Mouse (Mus musculus) embryonic facial prominence, embryonic 13.5 days (tissue): ENCODE data around the gene Nxph3. TPM values are rescaled to one million over a fixed set of nuclear protein-coding genes. Genes with fewer than 3 reads are reported as not detected.

Source experiments
- ATAC-seq: fragments of 200-750 bp; cut with Nextera tagmentation; 2 replicates; pipeline ENCODE4 v1.8.0; 2017; ENCODE audit warnings: low read depth; ENCODE audit not compliant: insufficient number of reproducible peaks, insufficient read depth, low FRiP score, low TSS enrichment
- H3K27ac ChIP-seq: fragments of 300-500 bp; sonication (generic); 2 replicates; pipeline ENCODE4 v1.5.1; 2015; ENCODE audit warnings: moderate library complexity, mild to moderate bottlenecking, inconsistent platforms
- H3K27me3 ChIP-seq: fragments of 300-500 bp; sonication (generic); 2 replicates; pipeline ENCODE4 v1.6.1; 2015; ENCODE audit warnings: mild to moderate bottlenecking, inconsistent platforms
- H3K36me3 ChIP-seq: fragments of 300-500 bp; sonication (generic); 2 replicates; pipeline ENCODE4 v1.6.1; 2015; ENCODE audit warnings: mild to moderate bottlenecking, inconsistent platforms
- H3K4me1 ChIP-seq: fragments of 300-500 bp; sonication (generic); 2 replicates; pipeline ENCODE4 v1.6.1; 2015; ENCODE audit warnings: inconsistent platforms
- H3K4me2 ChIP-seq: fragments of 300-500 bp; sonication (generic); 2 replicates; pipeline ENCODE4 v1.6.1; 2015; ENCODE audit warnings: moderate library complexity, mild to moderate bottlenecking, inconsistent platforms
- H3K4me3 ChIP-seq: fragments of 300-500 bp; sonication (generic); 2 replicates; pipeline ENCODE4 v1.5.1; 2015; ENCODE audit warnings: mild to moderate bottlenecking, inconsistent platforms
- H3K9ac ChIP-seq: fragments of 300-500 bp; sonication (generic); 2 replicates; pipeline ENCODE4 v1.6.1; 2015; ENCODE audit warnings: mild to moderate bottlenecking, inconsistent platforms
- H3K9me3 ChIP-seq: fragments of 300-500 bp; sonication (generic); 2 replicates; pipeline ENCODE4 v1.6.1; 2016; ENCODE audit warnings: inconsistent platforms
- WGBS: fragments of 180-500 bp; shearing (Covaris S2); methylation state at CpG from one replicate; pipeline ENCODE4 v1.1.7; 2015; ENCODE audit warnings: mixed read lengths; 5-methylcytosine and 5-hydroxymethylcytosine counted together
- polyA plus RNA-seq: library from polyadenylated mRNA; unstranded; fragments of >200 nt; fragmentation: Nextera tagmentation; extraction: Ambion mirVana; gene quantifications from 2 replicates; pipeline ENCODE4 v1.2.1, GENCODE M21; 2015

The Nxph3 gene
- polyA plus RNA-seq, 1 experiment from 2014 or later = 1.6 TPM

DNA sequence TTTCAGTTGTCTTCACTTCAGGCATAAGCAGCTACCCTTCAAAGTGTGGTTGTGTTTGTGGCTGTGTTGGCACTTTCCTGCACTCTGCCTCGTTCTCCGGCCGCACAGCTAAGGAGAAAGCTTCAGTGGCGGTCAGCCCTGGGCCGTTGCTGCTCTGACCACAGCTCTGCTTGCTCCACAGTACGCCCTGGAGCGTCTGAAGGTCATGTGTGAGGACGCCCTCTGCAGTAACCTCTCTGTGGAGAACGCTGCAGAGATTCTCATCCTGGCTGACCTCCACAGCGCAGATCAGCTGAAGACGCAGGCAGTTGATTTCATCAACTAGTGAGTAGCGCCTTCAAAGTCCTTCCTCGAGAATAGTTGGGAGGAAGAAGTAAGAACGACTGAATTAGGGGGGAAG, 24.3 kb downstream of the Nxph3 start:
- WGBS = 62% methylated on average over 14 of the region's 14 CpGs
- no peak overlapping the region for H3K4me2 ChIP-seq
- no peak for ATAC-seq
- no peaks in the 10 kb centered on the region for H3K9me3 ChIP-seq
- H3K9ac ChIP-seq = no peak overlapping the region
- H3K4me3 ChIP-seq = no peak overlapping the region
- 0 out of 2 replicates have a peak, but pooled peaks cover 5% of the 10 kb centered on the region for H3K4me1 ChIP-seq
- peaks cover 77% of the 10 kb centered on the region for H3K36me3 ChIP-seq
- no peak overlapping the region for H3K27ac ChIP-seq
- H3K27me3 ChIP-seq = no peaks in the 10 kb centered on the region

DNA sequence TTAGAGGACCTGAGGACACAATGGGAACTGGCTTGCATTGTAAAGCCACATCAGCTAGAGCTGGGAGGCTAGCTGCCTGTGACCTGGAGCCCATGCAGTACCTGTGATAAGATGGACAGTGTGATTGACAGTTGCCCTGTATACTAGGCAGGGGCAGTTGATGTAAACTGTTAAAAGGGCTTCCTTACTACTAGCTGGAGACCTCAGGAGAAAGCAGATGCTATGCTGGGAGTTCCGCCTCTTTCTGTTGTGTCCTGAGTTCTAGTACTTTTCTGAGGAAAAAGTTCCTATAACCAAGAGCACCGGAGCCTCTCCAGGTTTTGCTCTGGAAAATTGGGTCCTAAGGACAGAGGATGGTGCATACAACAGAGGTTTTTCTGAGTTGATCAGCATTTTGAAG, 27.1 kb downstream of the Nxph3 start:
- Histone ChIP-seq H3K27ac (no peak overlapping the region), H3K4me3 (no peak overlapping the region), H3K4me1 (no peaks in the 10 kb centered on the region), H3K36me3 (peaks cover 90% of the 10 kb centered on the region), H3K9me3 (no peaks in the 10 kb centered on the region), H3K27me3 (no peaks in the 10 kb centered on the region), H3K9ac (no peak overlapping the region), H3K4me2 (no peak overlapping the region)
- WGBS = 94% methylated on average over 2 of the region's 2 CpGs
- no peak for ATAC-seq

- Histone ChIP-seq H3K27ac (no peak overlapping the region), H3K27me3 (no peaks in the 10 kb centered on the region), H3K4me1 (no peaks in the 10 kb centered on the region), H3K9me3 (no peaks in the 10 kb centered on the region), H3K9ac (no peak overlapping the region), H3K4me2 (no peak overlapping the region), H3K36me3 (peaks cover 74% of the 10 kb centered on the region), H3K4me3 (no peak overlapping the region)
- no peak for ATAC-seq
- 97% methylated on average over 18 of the region's 18 CpGs for WGBS
These were observed 28.7 kb downstream of the Nxph3 start for GRCm38 (mm10) chr11:95485634-95486033.

DNA sequence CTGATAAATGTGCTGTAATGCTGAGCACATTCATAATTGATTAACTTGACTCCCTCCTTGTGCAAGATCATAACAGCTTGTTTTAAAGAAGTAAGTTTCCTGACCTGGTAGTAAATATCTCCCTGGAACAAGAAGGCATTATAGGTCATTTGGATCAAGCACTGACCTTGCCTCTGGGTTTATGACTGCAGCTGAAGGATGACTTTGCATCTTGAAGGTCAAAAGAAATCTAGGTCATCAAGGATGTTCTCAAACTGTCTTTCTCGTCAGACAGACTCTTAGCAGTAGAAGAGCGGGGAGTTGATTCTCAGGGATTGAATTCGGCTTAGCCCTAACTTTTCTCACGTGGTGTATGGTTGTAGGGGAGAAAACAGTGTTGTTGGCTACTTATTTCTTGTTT, 33.7 kb downstream of the Nxph3 start:
- Histone ChIP-seq H3K9ac (no peak overlapping the region), H3K27ac (no peak overlapping the region), H3K9me3 (no peaks in the 10 kb centered on the region), H3K4me2 (no peak overlapping the region), H3K27me3 (no peaks in the 10 kb centered on the region), H3K4me3 (no peak overlapping the region), H3K36me3 (peaks cover 51% of the 10 kb centered on the region), H3K4me1 (no peaks in the 10 kb centered on the region)
- 85% methylated on average over 4 of the region's 4 CpGs for WGBS
- ATAC-seq = no peak

DNA sequence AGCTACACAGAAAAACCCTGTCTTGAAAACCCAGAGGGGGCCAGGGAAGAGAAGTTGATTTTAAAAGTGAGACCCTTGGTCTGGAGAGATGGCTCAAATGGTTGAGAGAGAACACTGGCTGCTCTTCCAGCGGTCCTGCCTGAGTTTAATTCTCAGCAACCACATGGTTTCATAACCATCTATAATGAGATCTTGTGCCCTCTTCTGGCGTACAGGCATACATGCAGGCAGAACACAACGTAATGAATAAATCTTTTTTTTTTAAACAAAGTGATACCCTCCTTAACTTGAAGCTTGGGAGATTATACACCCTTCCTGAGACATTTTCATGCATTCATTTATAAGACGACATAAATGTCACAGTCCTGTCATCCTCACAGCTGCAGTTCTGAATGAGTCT, 34.9 kb downstream of the Nxph3 start:
- peaks cover 49% of the 10 kb centered on the region for H3K36me3 ChIP-seq
- WGBS = 85% methylated on average over 4 of the region's 4 CpGs

GRCm38 (mm10) chr11:95476323-95476722, 38.0 kb downstream of the Nxph3 start:
- no peaks in the 10 kb centered on the region for H3K27me3 ChIP-seq
- no peak overlapping the region for H3K4me3 ChIP-seq
- WGBS = 86% methylated on average over 7 of the region's 7 CpGs
- no peak overlapping the region for H3K4me2 ChIP-seq
- H3K27ac ChIP-seq = no peak overlapping the region
- ATAC-seq = no peak
- no peaks in the 10 kb centered on the region for H3K4me1 ChIP-seq
- H3K9ac ChIP-seq = no peak overlapping the region
- H3K36me3 ChIP-seq = peaks cover 42% of the 10 kb centered on the region
- H3K9me3 ChIP-seq = no peaks in the 10 kb centered on the region

More for the DNA sequence above, 34.9 kb downstream of the Nxph3 start:
- H3K27ac ChIP-seq = no peak overlapping the region
- H3K4me3 ChIP-seq = no peak overlapping the region
- no peak for ATAC-seq
- no peaks in the 10 kb centered on the region for H3K9me3 ChIP-seq
- H3K4me1 ChIP-seq = no peaks in the 10 kb centered on the region
- no peak overlapping the region for H3K9ac ChIP-seq
- no peak overlapping the region for H3K4me2 ChIP-seq
- no peaks in the 10 kb centered on the region for H3K27me3 ChIP-seq

DNA sequence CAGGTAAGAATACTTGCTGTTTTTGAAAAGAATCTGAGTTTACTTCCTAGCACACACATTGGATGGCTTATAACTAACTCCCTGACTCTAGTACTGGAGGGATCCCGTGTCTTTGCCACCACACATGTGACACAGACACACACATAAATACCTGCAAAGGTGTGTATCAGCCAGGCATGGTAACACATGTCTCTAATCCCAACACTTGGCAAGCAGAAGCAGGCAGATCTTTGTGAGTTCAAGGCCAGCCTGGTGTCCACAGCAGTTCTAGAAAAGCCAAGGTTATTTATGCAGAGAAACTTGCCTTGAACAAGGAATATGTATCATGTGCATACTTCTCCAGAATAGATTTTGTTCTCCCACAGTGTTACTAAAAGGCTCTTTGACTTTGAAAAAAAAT, 40.9 kb downstream of the Nxph3 start:
- H3K27ac ChIP-seq = no peak overlapping the region
- 90% methylated on average over 1 of the region's 1 CpGs for WGBS
- no peaks in the 10 kb centered on the region for H3K27me3 ChIP-seq
- no peaks in the 10 kb centered on the region for H3K4me1 ChIP-seq
- no peak overlapping the region for H3K4me2 ChIP-seq
- H3K9me3 ChIP-seq = no peaks in the 10 kb centered on the region
- no peak for ATAC-seq
- H3K9ac ChIP-seq = no peak overlapping the region
- peaks cover 42% of the 10 kb centered on the region for H3K36me3 ChIP-seq
- no peak overlapping the region for H3K4me3 ChIP-seq

DNA sequence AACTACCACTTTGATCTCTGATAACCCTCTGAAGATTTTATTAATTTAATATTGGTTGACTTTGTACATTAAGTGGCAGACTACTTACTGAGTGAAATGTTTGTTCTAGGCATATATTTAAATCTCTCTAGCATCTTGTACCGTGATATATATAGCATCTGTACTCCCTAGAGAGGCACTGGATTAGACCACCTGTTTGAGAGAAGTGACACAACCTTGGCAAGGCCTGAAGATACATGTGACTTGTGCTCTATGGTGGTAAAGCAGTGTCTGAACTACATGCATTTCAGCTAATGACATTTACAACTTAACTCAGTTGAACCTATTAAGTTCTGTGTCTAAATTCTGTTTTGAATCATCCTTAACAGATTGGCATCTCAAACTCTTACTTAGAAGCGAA, 41.4 kb downstream of the Nxph3 start:
- Histone ChIP-seq H3K4me3 (no peak overlapping the region), H3K27ac (no peak overlapping the region), H3K4me1 (no peaks in the 10 kb centered on the region), H3K36me3 (peaks cover 41% of the 10 kb centered on the region), H3K4me2 (no peak overlapping the region), H3K27me3 (no peaks in the 10 kb centered on the region), H3K9me3 (no peaks in the 10 kb centered on the region), H3K9ac (no peak overlapping the region)
- 80% methylated on average over 2 of the region's 2 CpGs for WGBS
- no peak for ATAC-seq

DNA sequence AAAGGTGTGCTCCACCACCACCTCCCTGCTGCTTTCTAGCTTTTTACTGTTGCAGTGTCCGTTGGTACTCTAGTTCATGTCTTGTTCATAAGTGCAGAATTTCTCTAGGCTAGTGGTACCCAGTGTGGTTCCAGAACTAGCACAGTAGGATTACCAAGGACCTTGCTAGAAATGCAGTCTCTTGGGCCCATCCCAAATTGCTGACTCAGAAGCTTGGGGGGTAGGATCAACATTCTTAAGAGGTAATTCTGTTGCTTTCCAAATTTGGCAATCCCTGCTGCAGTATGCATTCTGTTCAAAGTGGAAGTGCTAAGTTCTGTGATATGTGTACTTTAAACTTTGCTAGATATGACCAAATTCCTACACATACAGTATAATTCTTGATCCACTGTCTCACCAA, 46.6 kb downstream of the Nxph3 start:
- H3K9me3 ChIP-seq = no peaks in the 10 kb centered on the region
- H3K4me1 ChIP-seq = no peaks in the 10 kb centered on the region
- H3K27ac ChIP-seq = no peak overlapping the region
- ATAC-seq = no peak
- H3K4me3 ChIP-seq = no peak overlapping the region
- H3K9ac ChIP-seq = no peak overlapping the region
- 90% methylated on average over 1 of the region's 1 CpGs for WGBS
- no peak overlapping the region for H3K4me2 ChIP-seq
- peaks cover 19% of the 10 kb centered on the region for H3K36me3 ChIP-seq
- H3K27me3 ChIP-seq = no peaks in the 10 kb centered on the region

GRCm38 (mm10) chr11:95462168-95462567, 52.2 kb downstream of the Nxph3 start:
- 95% methylated on average over 3 of the region's 3 CpGs for WGBS
- H3K4me3 ChIP-seq = no peak overlapping the region
- no peak for ATAC-seq
- H3K36me3 ChIP-seq = no peaks in the 10 kb centered on the region
- H3K4me1 ChIP-seq = no peaks in the 10 kb centered on the region
- no peak overlapping the region for H3K9ac ChIP-seq
- H3K27ac ChIP-seq = no peak overlapping the region
- H3K4me2 ChIP-seq = no peak overlapping the region
- H3K9me3 ChIP-seq = no peaks in the 10 kb centered on the region
- no peaks in the 10 kb centered on the region for H3K27me3 ChIP-seq

- H3K9ac ChIP-seq = no peak overlapping the region
- ATAC-seq = no peak
- no peak overlapping the region for H3K4me2 ChIP-seq
- no peaks in the 10 kb centered on the region for H3K36me3 ChIP-seq
- H3K27ac ChIP-seq = no peak overlapping the region
- H3K9me3 ChIP-seq = no peaks in the 10 kb centered on the region
- H3K4me1 ChIP-seq = no peaks in the 10 kb centered on the region
- no peak overlapping the region for H3K4me3 ChIP-seq
- 85% methylated on average over 2 of the region's 2 CpGs for WGBS
- no peaks in the 10 kb centered on the region for H3K27me3 ChIP-seq
These were observed 53.5 kb downstream of the Nxph3 start for GRCm38 (mm10) chr11:95460872-95461271.
